Mouse (Mus musculus) v-Abl transformed pro-B cells (cell line): ENCODE measurements around the gene Bcl2.

Experiments used
- in situ Hi-C, 2 experiments: fragments of 400-800 bp; cut with MboI; formaldehyde crosslinking; loops; one replicate each; pipeline ENCODE4 v1.15.1; 2025; ENCODE audit not compliant: unreplicated experiment in 2 of 2

Bcl2 gene

GRCm38 (mm10) chr1:106713621-106714529, at the start of gene Bcl2:
Gene Bcl2 (minus strand): TSS chr1:106714274.
- in situ Hi-C loops, result loop anchor here (5.0 to 25.0 kb wide), 5 partner anchors 92 to 552 kb away; partner anchors contain the start of gene Phlpp1 (in 1 of the 2)

GRCm38 (mm10) chr1:106760750-106761149, 46.7 kb upstream of the Bcl2 start:
- in situ Hi-C loops, result no loop called here

- in situ Hi-C loops, result no loop called here
Measured at GRCm38 (mm10) chr1:106759572-106760435, 45.7 kb upstream of the Bcl2 start, which contains the start of gene Kdsr. Gene Kdsr (minus strand): TSS chr1:106759727.

DNA sequence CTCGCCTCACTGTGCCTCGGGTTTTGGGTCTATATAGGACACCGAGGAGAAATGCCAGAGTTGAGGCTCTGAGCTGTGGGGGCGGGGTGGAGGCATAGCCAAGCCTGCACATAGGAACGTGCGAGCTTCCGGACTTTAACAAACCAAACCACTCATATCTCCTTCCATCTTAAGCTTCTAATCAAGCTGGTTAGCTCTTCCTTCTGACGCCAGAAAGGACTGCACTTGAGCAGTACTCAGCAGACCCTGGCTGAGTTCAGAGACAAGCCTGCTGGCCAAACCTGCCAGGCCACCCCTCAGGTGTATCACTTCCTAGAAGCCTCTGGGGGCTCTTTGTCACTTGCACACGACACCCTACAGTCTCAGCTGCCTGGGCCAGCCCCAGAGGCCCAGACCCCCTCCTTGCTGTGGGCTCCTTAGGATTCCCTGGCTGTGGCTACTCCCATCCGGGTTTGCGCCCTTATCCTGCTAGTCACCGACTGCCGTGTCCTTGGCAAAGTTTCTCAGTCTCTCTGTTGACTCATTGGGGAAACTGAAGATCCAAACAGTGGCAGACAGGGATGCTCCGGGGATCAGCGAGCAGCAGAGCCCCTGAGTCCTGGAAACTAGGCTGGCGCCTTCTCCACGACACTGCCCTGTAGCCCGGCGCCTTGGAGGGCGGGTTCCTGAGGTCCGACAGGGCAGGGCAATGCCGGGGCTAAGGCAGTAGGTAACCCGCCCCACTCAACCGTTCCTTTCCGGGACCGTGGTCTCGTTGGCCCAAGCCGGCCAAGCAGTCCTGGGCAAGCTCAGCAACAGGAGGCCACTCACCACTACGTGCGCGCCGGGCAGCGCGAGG, 44.9 kb upstream of the Bcl2 start:
- in situ Hi-C loops, result no loop called here

- in situ Hi-C loops, result no loop called here
Measured at GRCm38 (mm10) chr1:106756633-106757032, 42.6 kb upstream of the Bcl2 start.

- in situ Hi-C loops, result no loop called here
Measured at GRCm38 (mm10) chr1:106752013-106752412, 37.9 kb upstream of the Bcl2 start.

- in situ Hi-C loops, result no loop called here
Measured at GRCm38 (mm10) chr1:106750656-106751055, 36.6 kb upstream of the Bcl2 start.

DNA sequence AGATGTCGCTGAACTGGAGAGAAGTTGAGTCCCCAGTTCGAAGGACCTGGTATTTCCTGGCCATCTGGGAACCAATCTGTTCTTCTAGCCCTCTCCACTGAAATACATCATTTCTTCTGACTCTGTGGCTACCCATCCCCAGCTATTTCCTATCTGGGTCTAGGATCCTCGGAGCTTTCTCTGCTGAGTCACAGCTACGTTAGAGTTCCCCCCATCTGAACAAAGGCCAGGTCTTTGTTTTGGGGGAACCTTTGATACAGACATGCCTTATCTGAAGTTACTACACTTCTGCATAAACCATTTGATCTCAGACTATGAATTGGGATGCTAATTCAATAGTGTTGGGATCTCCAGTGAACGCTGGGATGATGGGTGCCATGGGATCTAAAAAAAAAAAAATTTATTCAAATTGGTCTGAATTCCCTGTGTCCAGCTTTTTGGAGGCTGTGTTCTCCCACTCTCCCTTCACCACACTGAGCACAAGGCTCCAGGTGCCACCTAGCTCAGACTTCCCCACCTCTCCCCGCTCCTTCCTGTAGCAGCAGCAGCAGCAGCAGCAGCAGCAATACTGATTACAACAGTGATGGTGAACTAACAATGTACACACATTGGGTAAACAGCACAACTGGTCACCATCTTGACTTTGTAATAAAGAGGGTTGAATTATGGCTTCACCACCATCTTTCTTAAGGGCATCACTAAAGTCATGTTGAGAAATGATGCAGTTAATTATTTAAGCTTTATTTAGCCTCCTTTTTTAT, 34.7 kb upstream of the Bcl2 start:
- in situ Hi-C loops, result loop anchor here (10.0 to 25.0 kb wide), 3 partner anchors 66 to 861 kb away; no protein-coding TSS in a partner anchor

- in situ Hi-C loops, result loop anchor here (10.0 to 25.0 kb wide), 3 partner anchors 72 to 856 kb away; no protein-coding TSS in a partner anchor
Measured at GRCm38 (mm10) chr1:106742980-106743379, 28.9 kb upstream of the Bcl2 start.

GRCm38 (mm10) chr1:106740735-106741134, 26.7 kb upstream of the Bcl2 start:
- in situ Hi-C loops, result loop anchor here (10.0 to 25.0 kb wide), 3 partner anchors 74 to 853 kb away; no protein-coding TSS in a partner anchor

- in situ Hi-C loops, result loop anchor here (5.0 to 25.0 kb wide), 4 partner anchors 75 to 853 kb away; no protein-coding TSS in a partner anchor
Measured at GRCm38 (mm10) chr1:106739810-106740209, 25.7 kb upstream of the Bcl2 start.

DNA sequence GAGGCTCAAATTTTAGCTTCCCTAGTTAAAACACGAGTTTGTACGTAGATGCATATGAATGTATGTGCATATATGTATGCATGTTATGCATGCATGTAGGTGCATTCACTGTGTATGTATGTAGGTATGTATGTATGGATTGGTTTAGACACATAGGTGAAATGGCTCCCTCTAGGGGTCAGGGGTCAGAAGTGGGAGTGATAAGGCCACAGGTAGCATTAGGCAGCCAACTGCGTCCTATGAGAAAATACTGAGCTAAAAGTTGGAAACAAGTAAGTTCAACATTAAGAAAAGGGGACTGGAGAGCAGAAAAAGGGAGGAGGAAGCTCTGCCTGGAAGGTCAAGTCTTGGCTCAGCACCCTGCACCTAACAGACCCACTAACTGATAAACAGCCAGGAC, 24.0 kb upstream of the Bcl2 start:
- in situ Hi-C loops, result loop anchor here (5.0 to 25.0 kb wide), 3 partner anchors 311 to 851 kb away; no protein-coding TSS in a partner anchor

GRCm38 (mm10) chr1:106736211-106736610, 22.1 kb upstream of the Bcl2 start:
- in situ Hi-C loops, result loop anchor here (5.0 to 25.0 kb wide), 3 partner anchors 309 to 849 kb away; no protein-coding TSS in a partner anchor

DNA sequence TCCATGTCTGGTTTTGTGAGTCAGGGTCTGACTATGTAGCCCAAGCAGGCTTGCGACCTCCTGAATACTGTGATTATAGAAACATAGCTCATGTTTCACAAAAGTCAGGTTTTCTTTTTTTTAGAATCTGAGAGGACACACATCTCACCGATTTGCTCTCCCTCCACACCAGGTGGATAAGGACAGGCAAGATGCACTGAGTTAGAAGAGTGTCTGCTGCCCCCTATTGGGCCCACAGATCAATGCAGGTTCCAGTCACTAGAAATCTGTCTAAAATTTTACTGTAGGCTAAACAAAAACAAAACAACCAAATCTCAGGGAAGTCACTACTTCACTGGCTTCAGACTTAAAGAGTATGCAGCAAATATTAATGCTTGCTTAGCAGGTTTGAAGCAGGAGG, 21.5 kb upstream of the Bcl2 start:
- in situ Hi-C loops, result loop anchor here (5.0 to 25.0 kb wide), 3 partner anchors 308 to 848 kb away; no protein-coding TSS in a partner anchor

- in situ Hi-C loops, result loop anchor here (5.0 to 25.0 kb wide), 2 partner anchors 295 to 560 kb away; partner anchors contain the start of gene Phlpp1 (in 1 of the 2)
Measured at GRCm38 (mm10) chr1:106722061-106722460, 8.0 kb upstream of the Bcl2 start.

DNA sequence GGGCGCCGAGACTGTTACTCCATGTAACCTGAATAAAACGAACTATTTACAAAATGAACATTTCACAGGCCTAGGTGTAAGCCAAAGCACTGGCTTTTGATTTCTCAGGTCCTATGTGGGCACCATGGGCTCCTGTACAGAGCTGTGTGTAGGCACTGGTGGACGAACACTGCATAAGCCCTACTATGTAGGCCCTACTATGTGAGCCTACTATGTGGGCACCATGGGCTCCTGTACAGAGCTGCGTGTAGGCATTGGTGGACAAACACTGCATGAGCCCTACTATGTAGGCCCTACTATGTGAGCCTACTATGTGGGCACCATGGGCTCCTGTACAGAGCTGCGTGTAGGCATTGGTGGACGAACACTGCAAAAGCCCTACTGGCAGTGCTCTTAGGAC, 3.7 kb upstream of the Bcl2 start:
- in situ Hi-C loops, result loop anchor here (10.0 to 25.0 kb wide), 2 partner anchors 203 to 555 kb away; partner anchors contain the start of gene Phlpp1 (in 1 of the 2)

GRCm38 (mm10) chr1:106717071-106717601, 3.1 kb upstream of the Bcl2 start:
- in situ Hi-C loops, result loop anchor here (10.0 to 25.0 kb wide), 2 partner anchors 202 to 555 kb away; partner anchors contain the start of gene Phlpp1 (in 1 of the 2)

DNA sequence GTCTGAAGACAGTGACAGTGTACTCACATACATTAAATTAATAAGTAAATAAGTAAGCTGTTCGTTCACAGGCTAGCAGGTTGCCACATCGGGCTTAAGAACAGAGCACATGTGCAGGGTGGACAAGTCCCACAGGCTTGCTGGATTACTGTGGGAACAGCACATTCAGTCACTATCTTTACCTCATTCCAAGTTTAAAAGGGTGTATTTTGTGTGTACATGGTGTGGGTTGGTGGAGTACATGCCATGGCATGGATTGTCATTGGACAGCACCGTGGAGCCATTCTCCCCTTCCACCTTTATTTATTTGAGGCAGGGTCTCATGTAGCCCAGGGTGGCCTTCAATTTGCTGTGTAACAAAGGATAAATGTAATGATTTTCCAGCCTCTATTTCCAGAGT, 2.1 kb upstream of the Bcl2 start:
- in situ Hi-C loops, result loop anchor here (10.0 to 25.0 kb wide), 2 partner anchors 201 to 554 kb away; partner anchors contain the start of gene Phlpp1 (in 1 of the 2)
